Mouse (Mus musculus): ENCODE data around the gene Col25a1. TPM values are rescaled to one million over a fixed set of nuclear protein-coding genes. Genes with fewer than 3 reads are reported as not detected.

Col25a1 gene
- polyA plus RNA-seq, 1 experiment from 2014 or later, result 5.5 TPM

- H3K9me3 ChIP-seq, result no peaks in the 10 kb centered on the region
- H3K4me3 ChIP-seq, result no peak overlapping the region
- H3K9ac ChIP-seq, result no peak overlapping the region
- no peak overlapping the region for H3K4me2 ChIP-seq
- H3K27me3 ChIP-seq, result no peaks in the 10 kb centered on the region
- H3K27ac ChIP-seq (replicated peaks), result no peak overlapping the region
- ATAC-seq (ENCODE audit: low FRiP score, low read depth), result no peak
- H3K36me3 ChIP-seq, result no peaks in the 10 kb centered on the region
- 96% methylated on average over 5 of the region's 5 CpGs for WGBS
- H3K4me1 ChIP-seq (replicated peaks), result no peaks in the 10 kb centered on the region
These were observed 497.1 kb downstream of the Col25a1 start for GRCm38 (mm10) chr3:130628358-130628757.

- Histone ChIP-seq H3K9ac (no peak overlapping the region), H3K4me1 (replicated peaks) (no peaks in the 10 kb centered on the region), H3K36me3 (no peaks in the 10 kb centered on the region), H3K27me3 (no peaks in the 10 kb centered on the region), H3K4me2 (no peak overlapping the region), H3K9me3 (no peaks in the 10 kb centered on the region), H3K27ac (replicated peaks) (no peak overlapping the region), H3K4me3 (no peak overlapping the region)
- WGBS, result 74% methylated on average over 5 of the region's 5 CpGs
- no peak for ATAC-seq (ENCODE audit: low FRiP score, low read depth)
These were observed 502.6 kb downstream of the Col25a1 start for GRCm38 (mm10) chr3:130633859-130634258.

GRCm38 (mm10) chr3:130646110-130646810 is 515.0 kb downstream of the Col25a1 start:
- no peak overlapping the region for H3K4me2 ChIP-seq
- no peak for ATAC-seq (ENCODE audit: low FRiP score, low read depth)
- H3K27me3 ChIP-seq, result no peaks in the 10 kb centered on the region
- WGBS, result 77% methylated on average over 11 of the region's 11 CpGs
- H3K9ac ChIP-seq, result no peak overlapping the region
- H3K36me3 ChIP-seq, result no peaks in the 10 kb centered on the region
- H3K4me1 ChIP-seq (replicated peaks), result no peaks in the 10 kb centered on the region
- H3K9me3 ChIP-seq, result no peaks in the 10 kb centered on the region
- H3K4me3 ChIP-seq, result no peak overlapping the region
- H3K27ac ChIP-seq (replicated peaks), result no peak overlapping the region

Other genes with a start within 250 kb of the Col25a1 start
- 22.4 and 25.0 TPM in 2 replicates for gene Casp6, start 230.1 kb upstream of the Col25a1 start, polyA plus RNA-seq (2015; fragmentation: Nextera tagmentation; extraction: Ambion mirVana)
- 5.6 and 6.3 TPM in 2 replicates for gene Mcub, start 161.3 kb upstream of the Col25a1 start, polyA plus RNA-seq (2015; fragmentation: Nextera tagmentation; extraction: Ambion mirVana)
- gene Sec24b, start 69.9 kb upstream of the Col25a1 start, polyA plus RNA-seq (2015; fragmentation: Nextera tagmentation; extraction: Ambion mirVana), result 29.4 and 33.3 TPM in 2 replicates